Comparison of ENCODE assay signal across 14 mouse cellular contexts in genomic region chr12:95466502-95467490, GRCm38 (mm10).
A peak's percentile ranks its signal among the peaks of the same experiment; 100 is the strongest.
DNase-seq lines count a peak whose midpoint lies in the region; ATAC-seq and TF ChIP-seq lines count a peak whose summit lies in the region.
"Had no signal": no experiment of that assay in that cellular context is flagged by ENCODE, and none has a peak within 500 bp of the region (broad histone marks: within the 10 kb centered on the region; RNA-seq: fewer than 3 reads in every experiment).

No protein-coding gene starts in this region.

- H3K27me3 ChIP-seq in liver, postnatal 0 days (ENCODE audit: insufficient read depth, low read length), result no peaks in the 10 kb centered on the region
- no peaks in the 10 kb centered on the region for H3K27me3 ChIP-seq in liver, embryonic 11.5 days (replicated peaks; ENCODE audit: control insufficient read depth, insufficient read depth, low read length)
- H3K27me3 ChIP-seq in forebrain, embryonic 16.5 days (replicated peaks; ENCODE audit: control insufficient read depth, insufficient read depth, low read length), result peaks cover 3% of the 10 kb centered on the region; the same call in 1 of the 2 replicates
- no peaks in the 10 kb centered on the region for H3K27me3 ChIP-seq in neural tube, embryonic 13.5 days

- DNase-seq in liver, postnatal 0 days, result no peak
- no peak for DNase-seq in liver, embryonic 11.5 days (ENCODE audit: low spot score)
- DNase-seq in embryo, embryonic 10 days (ENCODE audit: low spot score), result peak; percentile 24
- no peak for DNase-seq in gastrocnemius, adult 18-20 months (ENCODE audit: low spot score)
- DNase-seq in thymus, adult 18-20 months, result no peak
- DNase-seq in adrenal gland, postnatal 4 days (ENCODE audit: low spot score in 2 of 2), result no peak
- DNase-seq: cerebellum, postnatal 36 days; gastrocnemius, postnatal 10 days; right cerebral cortex, postnatal 14 days had no signal

- no peaks in the 10 kb centered on the region for H3K36me3 ChIP-seq in liver, postnatal 0 days (replicated peaks; ENCODE audit: insufficient read depth, low read length)
- no peaks in the 10 kb centered on the region for H3K36me3 ChIP-seq in liver, embryonic 11.5 days (ENCODE audit: control insufficient read depth, insufficient read depth, low read length)
- H3K36me3 ChIP-seq in forebrain, embryonic 16.5 days (ENCODE audit: control insufficient read depth, insufficient read depth), result no peaks in the 10 kb centered on the region
- no peaks in the 10 kb centered on the region for H3K36me3 ChIP-seq in neural tube, embryonic 13.5 days
- H3K36me3 ChIP-seq: hindbrain, embryonic 10.5 days had no signal

- no peak overlapping the region for H3K9ac ChIP-seq in liver, postnatal 0 days (replicated peaks)
- no peak overlapping the region for H3K9ac ChIP-seq in liver, embryonic 11.5 days (ENCODE audit: low read depth, low read length)
- H3K9ac ChIP-seq in forebrain, embryonic 16.5 days (replicated peaks; ENCODE audit: low read depth, low read length), result no peak overlapping the region
- H3K9ac ChIP-seq in neural tube, embryonic 13.5 days, result no peak overlapping the region

- H3K4me2 ChIP-seq in liver, postnatal 0 days (ENCODE audit: low read depth, low read length), result 0 out of 2 replicates have a peak overlapping the region, but pooled peaks have one; percentile 18
- no peak overlapping the region for H3K4me2 ChIP-seq in liver, embryonic 11.5 days
- H3K4me2 ChIP-seq in forebrain, embryonic 16.5 days (ENCODE audit: low read length), result peak overlapping the region; percentile 13
- H3K4me2 ChIP-seq in neural tube, embryonic 13.5 days, result peak overlapping the region; percentile 27

- ATAC-seq in liver, postnatal 0 days, result no peak
- no peak for ATAC-seq in liver, embryonic 11.5 days (replicated peaks; ENCODE audit: low FRiP score)
- ATAC-seq in forebrain, embryonic 16.5 days, result peak; percentile 49; the same call in 1 of the 2 replicates
- peak; percentile 19; the same call in 1 of the 2 replicates for ATAC-seq in neural tube, embryonic 13.5 days (ENCODE audit: low read depth)
- ATAC-seq: lung, postnatal 0 days had no signal

- WGBS in liver, postnatal 0 days (ENCODE audit: insufficient replicate concordance), result 58% methylated on average over 12 of the region's 12 CpGs
- WGBS in liver, embryonic 11.5 days, result 67% methylated on average over 12 of the region's 12 CpGs
- 12% methylated on average over 12 of the region's 12 CpGs for WGBS in forebrain, embryonic 16.5 days
- WGBS in neural tube, embryonic 13.5 days, result 35% methylated on average over 12 of the region's 12 CpGs

- H3K4me1 ChIP-seq in liver, postnatal 0 days (ENCODE audit: insufficient read depth), result no peaks in the 10 kb centered on the region
- no peaks in the 10 kb centered on the region for H3K4me1 ChIP-seq in liver, embryonic 11.5 days (replicated peaks; ENCODE audit: control insufficient read depth, insufficient read depth, low read length)
- peaks cover 9% of the 10 kb centered on the region for H3K4me1 ChIP-seq in forebrain, embryonic 16.5 days (replicated peaks; ENCODE audit: control insufficient read depth, insufficient read depth, low read length)
- H3K4me1 ChIP-seq in neural tube, embryonic 13.5 days (replicated peaks), result peaks cover 5% of the 10 kb centered on the region

- no peak overlapping the region for H3K27ac ChIP-seq in liver, postnatal 0 days (ENCODE audit: low read depth)
- H3K27ac ChIP-seq in liver, embryonic 11.5 days (ENCODE audit: low read depth, low read length), result no peak overlapping the region
- H3K27ac ChIP-seq in forebrain, embryonic 16.5 days (ENCODE audit: low read length), result no peak overlapping the region
- no peak overlapping the region for H3K27ac ChIP-seq in neural tube, embryonic 13.5 days (replicated peaks)
- H3K27ac ChIP-seq: hindbrain, embryonic 10.5 days; stomach, postnatal 0 days had no signal

- H3K4me3 ChIP-seq in liver, postnatal 0 days (ENCODE audit: low read depth, low read length), result no peak overlapping the region
- no peak overlapping the region for H3K4me3 ChIP-seq in liver, embryonic 11.5 days (ENCODE audit: low read depth, low read length)
- H3K4me3 ChIP-seq in forebrain, embryonic 16.5 days (replicated peaks; ENCODE audit: low read length), result no peak overlapping the region
- no peak overlapping the region for H3K4me3 ChIP-seq in neural tube, embryonic 13.5 days
- H3K4me3 ChIP-seq: hindbrain, embryonic 10.5 days had no signal

- TF ChIP-seq CTCF in liver, postnatal 0 days (IDR thresholded peaks at IDR 0.05; ENCODE audit: low read depth), result no peak

- no peak for TF ChIP-seq EP300 in liver, postnatal 0 days (IDR thresholded peaks at IDR 0.05; ENCODE audit: low read depth)

- H3K9me3 ChIP-seq in liver, postnatal 0 days (ENCODE audit: low read length), result no peaks in the 10 kb centered on the region
- no peaks in the 10 kb centered on the region for H3K9me3 ChIP-seq in liver, embryonic 11.5 days (ENCODE audit: control insufficient read depth, low read length)
- H3K9me3 ChIP-seq in forebrain, embryonic 16.5 days (ENCODE audit: control insufficient read depth, low read length), result no peaks in the 10 kb centered on the region
- no peaks in the 10 kb centered on the region for H3K9me3 ChIP-seq in neural tube, embryonic 13.5 days
- H3K9me3 ChIP-seq: hindbrain, embryonic 10.5 days had no signal

Comparison
In these comparisons a context has a peak if more than half of its experiments do, and no peak if none do; other contexts are left out.
1. ATAC-seq: peak in forebrain, embryonic 16.5 days (single experiment) and neural tube, embryonic 13.5 days (single experiment); none in liver, postnatal 0 days (single experiment) and liver, embryonic 11.5 days (single experiment).